Mouse (Mus musculus) E14TG2a.4 (cell line): ENCODE data around the gene Gatd1.
A peak's percentile ranks its signal among the peaks of the same experiment; 100 is the strongest.

Experiments used
- H3K27me3 ChIP-seq: 2 replicates; pipeline ENCODE4 v1.6.1; 2014; ENCODE audit warnings: low read length, control low read depth; ENCODE audit not compliant: insufficient read depth
- H3K36me3 ChIP-seq: 2 replicates; pipeline ENCODE4 v1.6.1; 2014; ENCODE audit warnings: low read length, control low read depth; ENCODE audit not compliant: insufficient read depth
- H3K4me1 ChIP-seq: replicated peaks from 2 replicates; pipeline ENCODE4 v1.6.1; 2014; ENCODE audit warnings: low read depth, low read length, control low read depth
- H3K4me3 ChIP-seq: replicated peaks from 2 replicates; pipeline ENCODE4 v1.5.1; 2014; ENCODE audit warnings: mild to moderate bottlenecking, low read length
- H3K9me3 ChIP-seq: 2 replicates; pipeline ENCODE4 v1.6.1; 2014; ENCODE audit warnings: low read length, control low read depth
- CTCF ChIP-seq: conservative IDR thresholded peaks from 2 replicates; pipeline ENCODE4 v1.5.1; 2014; ENCODE audit warnings: low read length
- NANOG ChIP-seq: IDR thresholded peaks from 2 replicates; pipeline ENCODE4 v1.6.1; 2014; ENCODE audit warnings: borderline replicate concordance, low read length, mixed read lengths
- POU5F1 ChIP-seq: IDR thresholded peaks from 2 replicates; pipeline ENCODE4 v1.6.1; 2014; ENCODE audit warnings: low read length, borderline replicate concordance

Gene Gatd1

DNA sequence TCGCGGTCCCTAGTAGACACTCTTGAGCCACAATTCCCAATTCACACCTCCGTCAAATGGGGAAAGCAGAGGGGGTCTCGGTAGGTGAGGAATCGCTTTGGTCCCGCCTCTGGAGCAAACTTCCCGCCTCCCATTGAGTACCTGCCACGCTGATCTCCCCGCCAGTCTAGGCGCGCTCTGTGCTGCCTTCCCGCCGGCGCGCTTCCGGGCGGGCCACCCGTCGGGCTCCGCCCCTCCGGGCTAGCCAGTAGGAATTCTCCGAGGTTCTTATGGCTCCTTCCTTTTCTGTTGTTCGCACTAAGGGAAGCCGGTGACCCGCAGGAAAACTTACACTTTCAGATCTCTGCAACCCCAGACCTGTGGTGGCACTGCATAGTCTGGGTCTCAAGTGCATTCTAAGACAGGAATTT is 29.9 kb upstream of the Gatd1 start, which contains the start of gene Pidd1:
Gene Pidd1 (minus strand): TSS at position 198 of the 410 bp plus-strand sequence.
- no peak for TF ChIP-seq CTCF
- TF ChIP-seq POU5F1: no peak
- TF ChIP-seq NANOG: no peak
- H3K36me3 ChIP-seq: peaks cover 53% of the 10 kb centered on the region
- H3K4me3 ChIP-seq: peak within 1 kb of the TSS; percentile 87
- peaks cover 76% of the 10 kb centered on the region for H3K4me1 ChIP-seq
- no peaks in the 10 kb centered on the region for H3K9me3 ChIP-seq
- no peaks in the 10 kb centered on the region for H3K27me3 ChIP-seq

DNA sequence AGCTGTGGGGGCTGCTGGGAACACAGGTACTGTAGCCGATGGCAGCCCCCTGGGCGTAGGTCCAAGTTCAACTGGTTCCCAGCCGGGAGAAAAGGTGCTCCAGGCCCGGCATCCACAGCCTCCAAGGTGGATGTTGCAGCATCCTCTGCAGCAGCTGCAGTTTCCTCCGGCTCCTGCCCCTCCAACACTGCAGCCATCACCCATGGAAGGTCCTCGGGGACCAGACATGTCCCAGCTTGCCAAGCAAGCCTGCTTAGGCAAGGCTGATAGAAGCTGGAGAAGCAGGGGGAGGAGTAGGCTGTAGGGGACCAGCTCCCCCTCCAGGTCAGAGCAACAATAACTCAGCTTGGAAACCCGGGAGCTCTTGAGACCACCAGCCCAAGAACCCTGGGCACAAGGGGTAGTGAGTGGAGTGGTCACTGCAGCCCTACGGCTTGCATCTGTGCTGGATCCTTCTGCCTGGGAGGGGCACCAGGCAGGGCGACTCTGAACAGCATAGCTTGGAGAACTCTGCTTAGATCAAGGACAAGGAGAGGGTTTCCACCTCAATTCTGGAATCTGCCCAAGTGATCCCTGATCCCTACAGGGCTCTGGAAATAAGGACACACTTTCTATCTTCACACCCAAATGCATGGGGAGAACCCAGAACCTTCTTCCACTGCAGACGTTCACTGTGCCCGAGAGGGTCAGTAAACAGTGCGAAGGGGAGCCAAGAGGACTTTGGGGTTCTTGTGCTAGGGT is 29.3 kb upstream of the Gatd1 start:
- no peaks in the 10 kb centered on the region for H3K9me3 ChIP-seq
- H3K27me3 ChIP-seq: no peaks in the 10 kb centered on the region
- peak overlapping the region; percentile 87 for H3K4me3 ChIP-seq
- peaks cover 53% of the 10 kb centered on the region for H3K36me3 ChIP-seq
- TF ChIP-seq NANOG (no peak), POU5F1 (no peak), CTCF (peak; percentile 51)
- H3K4me1 ChIP-seq: peaks cover 78% of the 10 kb centered on the region

GRCm38 (mm10) chr7:141442199-141442598 is 28.3 kb upstream of the Gatd1 start:
- peaks cover 53% of the 10 kb centered on the region for H3K36me3 ChIP-seq
- no peaks in the 10 kb centered on the region for H3K9me3 ChIP-seq
- H3K4me3 ChIP-seq: peak overlapping the region; percentile 87
- TF ChIP-seq NANOG: no peak
- no peak for TF ChIP-seq POU5F1
- no peak for TF ChIP-seq CTCF
- H3K27me3 ChIP-seq: no peaks in the 10 kb centered on the region
- H3K4me1 ChIP-seq: peaks cover 85% of the 10 kb centered on the region

DNA sequence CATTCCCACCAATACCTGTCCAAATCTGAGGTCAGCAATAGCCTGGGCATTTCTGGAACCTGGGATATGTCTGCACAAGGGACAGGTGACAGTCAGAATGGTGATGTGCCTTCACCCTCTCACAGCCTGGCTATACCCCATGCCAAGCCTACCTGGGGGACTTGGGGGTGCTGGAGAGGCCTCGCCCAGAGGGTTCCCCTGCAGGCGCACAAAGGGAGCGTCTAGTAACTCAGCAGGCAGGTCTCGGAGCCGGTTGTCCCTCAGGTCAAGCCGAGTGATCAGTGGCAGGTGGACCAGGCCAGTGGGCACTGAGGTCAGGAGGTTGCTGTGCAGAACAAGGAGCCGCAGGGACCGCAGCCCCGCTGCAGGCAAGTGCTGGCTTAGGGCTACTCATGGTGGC is 27.5 kb upstream of the Gatd1 start:
- Histone ChIP-seq H3K27me3 (no peaks in the 10 kb centered on the region), H3K4me3 (peak overlapping the region; percentile 87), H3K4me1 (peaks cover 87% of the 10 kb centered on the region), H3K9me3 (no peaks in the 10 kb centered on the region), H3K36me3 (peaks cover 53% of the 10 kb centered on the region)
- TF ChIP-seq POU5F1 (no peak), NANOG (no peak), CTCF (no peak)

DNA sequence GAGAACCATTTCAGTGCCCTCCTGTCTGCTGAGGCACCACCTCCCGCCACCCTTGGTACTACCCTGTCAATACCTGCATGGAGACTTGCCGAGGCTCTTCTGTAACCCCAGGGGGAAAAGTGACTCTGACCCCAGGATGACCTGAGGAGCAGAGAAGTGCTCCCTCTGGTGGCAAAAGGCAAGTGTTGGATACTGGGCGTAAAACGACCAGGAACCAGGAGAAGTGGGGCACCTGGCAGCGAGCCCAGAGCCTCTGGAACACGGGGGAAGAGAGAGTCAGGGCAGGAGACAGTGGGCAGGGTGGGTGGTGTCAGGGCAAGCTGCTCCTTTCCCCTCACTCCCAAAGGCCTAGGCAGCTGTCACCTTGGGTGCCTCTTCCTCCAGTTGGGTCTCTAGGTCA is 26.7 kb upstream of the Gatd1 start:
- TF ChIP-seq CTCF (peak; percentile 87), POU5F1 (no peak)
- peak overlapping the region; percentile 87; the same call in 1 of the 2 replicates for H3K4me3 ChIP-seq
- H3K27me3 ChIP-seq: no peaks in the 10 kb centered on the region

DNA sequence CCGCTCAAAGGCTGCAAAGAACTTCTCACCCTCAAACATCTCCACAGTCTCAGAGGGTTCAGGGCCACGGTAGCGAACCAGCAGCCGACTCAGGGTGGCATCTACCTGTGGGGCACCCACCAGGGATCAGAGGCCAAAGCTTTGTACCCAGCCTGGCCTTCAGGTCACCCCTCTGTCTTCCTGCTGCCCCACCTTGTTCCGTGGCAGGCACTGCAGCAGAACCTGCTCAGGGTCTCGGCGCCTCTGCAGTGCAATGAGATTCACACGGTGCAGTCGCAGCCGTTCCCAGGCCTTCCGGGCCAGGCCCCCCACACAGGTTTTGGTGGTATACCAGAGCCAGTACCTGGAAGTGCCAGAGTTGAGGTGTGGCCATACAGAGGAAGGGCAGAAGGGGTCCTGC is 25.9 kb upstream of the Gatd1 start:
- Histone ChIP-seq H3K36me3 (peaks cover 53% of the 10 kb centered on the region), H3K4me3 (no peak overlapping the region), H3K9me3 (no peaks in the 10 kb centered on the region), H3K4me1 (peaks cover 88% of the 10 kb centered on the region), H3K27me3 (no peaks in the 10 kb centered on the region)
- TF ChIP-seq NANOG (no peak), POU5F1 (no peak), CTCF (no peak)

More for the DNA sequence above, 26.7 kb upstream of the Gatd1 start:
- peaks cover 53% of the 10 kb centered on the region for H3K36me3 ChIP-seq
- H3K9me3 ChIP-seq: no peaks in the 10 kb centered on the region
- peaks cover 89% of the 10 kb centered on the region for H3K4me1 ChIP-seq

- no peak overlapping the region for H3K4me3 ChIP-seq
- peaks cover 88% of the 10 kb centered on the region for H3K4me1 ChIP-seq
- no peaks in the 10 kb centered on the region for H3K27me3 ChIP-seq
- H3K36me3 ChIP-seq: peaks cover 53% of the 10 kb centered on the region
- no peak for TF ChIP-seq CTCF
- TF ChIP-seq NANOG: no peak
- TF ChIP-seq POU5F1: no peak
- H3K9me3 ChIP-seq: no peaks in the 10 kb centered on the region
These were observed 25.3 kb upstream of the Gatd1 start for GRCm38 (mm10) chr7:141439140-141439679.

GRCm38 (mm10) chr7:141438201-141438968 is 24.4 kb upstream of the Gatd1 start:
- Histone ChIP-seq H3K36me3 (peaks cover 60% of the 10 kb centered on the region), H3K9me3 (no peaks in the 10 kb centered on the region), H3K4me3 (no peak overlapping the region), H3K4me1 (peaks cover 90% of the 10 kb centered on the region), H3K27me3 (no peaks in the 10 kb centered on the region)
- no peak for TF ChIP-seq POU5F1
- no peak for TF ChIP-seq CTCF
- TF ChIP-seq NANOG: no peak
